Mouse (Mus musculus) CD8-positive naive resting alpha-beta T cell, adult 2 months (primary cell): Measurements from ENCODE around the gene 1110051M20Rik.

Source experiments
- DNase-seq, 2 experiments: peaks; one replicate each; pipeline ENCODE4 v3.0.0; 2022; ENCODE audit warnings: low read depth in 2 of 2, low spot score in 2 of 2

1110051M20Rik gene

DNA sequence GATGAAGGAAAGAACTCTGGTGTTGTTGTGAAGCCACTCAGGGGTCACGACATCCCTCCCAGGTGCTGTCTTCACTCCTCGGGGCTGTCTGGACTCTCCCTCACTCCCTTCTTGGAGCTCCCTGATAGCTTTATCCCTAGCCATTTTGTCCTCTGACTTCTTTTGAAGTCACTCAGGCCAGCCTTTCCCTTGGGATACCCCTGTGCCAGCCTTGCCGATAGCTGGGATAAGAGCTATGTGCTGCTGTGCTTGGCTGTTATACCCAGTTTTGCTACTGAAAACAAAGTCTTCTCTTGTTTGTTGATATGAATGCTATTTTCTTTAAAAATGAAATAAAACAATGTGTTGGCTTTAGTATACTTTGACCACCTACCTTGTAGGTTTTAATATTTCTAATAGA is 90.7 kb downstream of the 1110051M20Rik start:
- no peak for DNase-seq

DNA sequence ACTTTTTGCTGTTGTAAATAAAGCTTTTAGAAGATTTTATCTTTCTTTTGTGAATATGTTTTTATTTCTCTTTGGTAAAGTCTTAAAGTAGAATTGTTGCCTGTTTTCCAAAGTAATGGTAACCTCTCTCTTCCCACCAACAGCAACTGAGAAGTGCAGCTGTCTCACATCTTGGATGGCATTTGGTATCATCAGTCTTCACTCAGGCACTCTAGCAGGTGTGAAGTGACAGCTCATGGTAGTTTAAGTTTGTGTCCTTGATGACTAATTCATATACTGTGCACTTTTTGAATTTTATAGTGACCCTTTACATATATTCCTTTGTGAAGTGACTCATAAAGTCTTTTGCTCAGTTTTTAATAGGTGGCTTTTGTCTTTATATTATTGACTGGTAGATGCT is 92.7 kb downstream of the 1110051M20Rik start:
- no peak for DNase-seq

DNA sequence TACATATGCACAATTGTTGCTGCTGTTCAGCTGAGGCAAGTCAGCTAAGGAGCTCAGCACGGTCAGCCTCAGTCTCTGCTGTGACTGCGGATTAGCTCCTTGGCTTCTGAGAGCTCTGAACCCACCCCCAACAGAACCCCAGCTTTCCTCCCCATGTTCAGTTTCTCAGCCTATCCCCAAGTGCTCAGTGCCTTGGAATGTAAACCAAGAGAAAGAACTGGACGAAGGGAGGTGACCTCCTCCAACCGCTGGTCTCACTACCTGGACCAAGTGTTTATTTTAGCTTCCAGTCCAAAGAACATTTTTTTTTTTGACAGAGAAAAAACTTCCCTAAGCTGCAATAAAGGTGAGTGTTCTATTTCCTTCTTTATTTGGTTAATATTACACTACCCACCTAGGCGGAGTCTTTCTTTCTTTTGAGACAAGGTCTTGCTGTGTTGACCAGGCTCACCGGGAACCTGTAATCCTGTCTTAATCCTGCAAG is 94.5 kb downstream of the 1110051M20Rik start:
- DNase-seq, result no peak

DNA sequence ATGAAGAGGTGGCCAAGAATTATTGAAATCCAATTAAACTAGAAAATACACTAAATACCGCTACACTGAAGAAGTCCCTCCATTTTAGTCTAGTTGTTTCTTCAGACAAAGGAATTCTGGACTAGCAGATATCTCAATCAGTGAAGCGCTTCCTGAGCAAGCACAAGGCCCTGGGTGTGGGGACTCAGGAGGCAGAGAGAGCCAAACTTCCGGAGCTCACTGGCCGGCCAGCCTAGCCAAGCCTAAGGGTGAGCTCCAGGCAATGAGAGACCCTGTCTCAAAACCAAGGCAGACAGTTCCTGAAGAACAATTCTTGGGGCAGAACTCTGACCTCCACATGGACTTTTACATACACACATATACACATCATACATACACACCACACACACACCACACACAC is 95.6 kb downstream of the 1110051M20Rik start:
- DNase-seq, result no peak

DNA sequence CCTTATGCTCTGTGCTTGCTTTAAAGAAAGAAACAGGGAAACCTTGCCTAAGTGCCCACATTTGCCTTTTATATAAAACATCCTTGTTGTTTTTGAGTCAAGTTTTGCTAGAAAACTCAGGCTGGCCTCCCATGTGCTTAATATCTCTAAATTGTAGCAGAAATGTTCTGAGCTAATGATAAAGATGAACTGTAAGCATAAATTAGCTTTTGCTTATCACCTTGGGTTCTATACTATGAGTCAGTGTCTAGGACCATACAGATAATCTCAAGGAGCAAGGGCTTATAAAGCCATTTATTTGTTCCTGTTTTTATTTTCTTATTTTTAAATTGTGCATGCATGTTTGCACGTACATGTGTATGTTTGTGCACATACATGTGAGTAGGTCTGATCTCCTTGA is 98.9 kb downstream of the 1110051M20Rik start:
- DNase-seq, result no peak

DNA sequence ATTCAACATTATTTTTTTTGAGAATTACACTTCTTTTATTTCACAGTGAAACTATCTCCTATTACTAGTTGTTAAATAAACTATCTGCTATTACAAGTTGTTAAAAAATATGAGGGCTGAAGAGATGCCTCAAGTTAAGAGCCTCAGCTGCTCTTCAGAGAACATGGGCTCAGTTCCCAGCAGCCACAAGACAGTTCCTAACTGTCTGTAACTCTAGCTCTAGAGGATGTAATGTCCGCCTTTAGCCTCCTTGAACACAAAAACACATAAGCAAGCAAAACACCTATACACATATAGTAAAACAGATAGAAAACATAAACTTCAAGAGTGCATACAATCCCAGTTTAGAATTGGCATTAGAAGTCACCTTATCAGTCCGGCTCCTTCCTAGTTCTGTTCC is 104.9 kb downstream of the 1110051M20Rik start:
- no peak for DNase-seq

DNA sequence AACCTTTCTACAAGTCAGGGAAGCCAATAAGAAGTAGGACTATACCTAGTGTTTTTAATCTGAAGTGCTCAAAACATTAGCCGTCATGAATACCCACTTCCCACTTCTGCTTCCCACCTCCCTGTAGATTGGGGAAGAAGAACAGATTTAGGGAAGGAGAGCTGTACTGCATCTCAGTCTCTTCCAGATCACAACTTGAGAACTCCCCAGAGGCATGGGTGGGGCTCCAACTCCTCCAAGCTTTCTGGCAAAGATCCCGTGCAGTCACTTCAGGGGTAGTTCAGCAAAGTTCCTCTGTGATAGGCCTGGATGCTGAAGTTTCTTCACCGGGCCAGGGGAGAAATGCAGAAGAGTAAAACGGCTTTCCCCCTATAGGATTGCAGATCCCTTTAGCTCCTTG is 109.4 kb downstream of the 1110051M20Rik start:
- no peak for DNase-seq

DNA sequence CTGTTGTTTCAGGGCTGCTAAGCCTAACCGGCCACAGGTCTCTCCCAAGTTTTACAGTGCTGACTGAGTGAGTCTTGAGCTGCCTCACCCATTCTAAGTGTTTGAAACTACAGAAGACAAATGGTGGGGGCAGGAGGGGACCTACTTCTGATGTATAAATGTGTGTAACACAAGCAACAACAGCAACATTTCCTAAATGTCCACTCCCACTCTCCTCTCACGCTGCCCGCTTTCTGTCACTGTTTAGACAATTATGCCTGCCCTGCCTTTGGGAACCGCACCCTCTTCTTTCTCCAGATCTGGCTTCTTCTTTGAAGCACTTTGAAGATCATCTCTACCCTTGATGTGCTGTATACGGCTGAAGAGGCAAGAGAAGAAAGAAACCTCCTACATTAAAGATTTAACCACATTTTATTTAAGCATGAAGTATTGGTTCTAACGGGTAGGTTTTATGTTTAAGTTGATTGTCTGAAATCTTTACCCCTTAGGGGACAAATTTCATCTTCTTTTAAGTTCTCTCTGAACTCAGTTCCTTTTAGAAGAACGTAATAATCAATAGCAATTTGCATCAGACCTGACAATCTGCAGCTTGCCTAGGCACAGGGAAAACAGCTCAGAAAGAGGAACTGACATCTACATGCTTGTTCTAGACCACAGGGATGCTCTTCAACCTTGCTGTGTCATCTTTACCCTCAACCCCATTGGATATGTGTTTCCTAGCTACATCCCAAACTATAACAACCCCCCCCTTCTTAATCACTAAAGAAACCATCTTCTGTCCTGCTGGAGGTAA is 113.3 kb downstream of the 1110051M20Rik start:
- DNase-seq, result no peak

DNA sequence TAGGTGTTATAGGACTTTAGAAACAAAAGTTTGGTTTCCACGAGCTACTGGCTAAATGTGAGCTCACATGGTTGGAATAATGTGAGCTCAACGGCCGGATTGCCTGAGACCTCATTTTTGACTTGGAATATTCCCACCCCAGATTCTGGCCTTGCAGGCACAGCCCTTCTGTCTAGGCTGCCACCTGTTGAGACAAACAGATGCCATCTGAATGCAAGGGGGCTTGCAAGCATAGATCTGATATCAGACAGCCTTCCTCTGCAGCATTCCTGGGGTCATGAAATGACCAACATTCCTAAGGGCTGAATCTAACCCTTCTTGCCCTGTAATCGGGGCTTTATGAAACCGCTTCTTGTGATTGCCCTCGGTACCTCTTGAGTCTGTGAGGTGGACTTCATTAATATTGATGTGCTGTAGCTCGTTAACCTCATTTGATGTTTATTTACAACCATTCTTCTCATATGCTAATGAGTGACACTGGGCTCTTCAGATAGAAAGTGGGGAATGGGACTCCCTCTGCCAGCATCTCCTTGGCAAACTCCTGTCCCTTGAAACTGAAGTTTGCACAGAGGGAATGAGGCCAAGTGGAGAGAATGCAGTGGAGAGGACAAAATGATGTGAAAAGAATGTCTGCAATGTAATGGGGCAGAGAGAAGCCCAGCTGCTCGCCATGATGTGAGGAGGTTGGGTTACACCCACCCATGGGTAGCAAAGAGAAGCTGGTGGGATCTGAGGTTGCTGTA is 114.3 kb downstream of the 1110051M20Rik start:
- DNase-seq, result no peak

DNA sequence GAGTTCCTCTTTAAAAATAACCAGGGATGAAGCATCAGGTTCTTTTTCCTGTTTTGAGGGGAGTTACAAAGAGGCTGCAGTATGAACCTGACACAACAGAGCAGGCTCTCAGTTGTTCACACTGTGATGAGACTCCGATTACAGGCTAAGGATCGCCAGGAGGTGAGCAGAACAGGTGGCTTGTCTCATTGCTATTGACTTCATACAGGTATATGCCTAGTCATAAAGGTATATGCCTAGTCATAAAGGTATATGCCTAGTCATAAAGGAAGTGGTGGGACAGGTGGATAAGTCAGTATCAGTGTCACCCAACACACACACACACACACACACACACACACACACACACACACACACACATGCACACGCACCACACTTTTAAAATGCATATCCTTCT is 115.8 kb downstream of the 1110051M20Rik start:
- DNase-seq, result no peak

DNA sequence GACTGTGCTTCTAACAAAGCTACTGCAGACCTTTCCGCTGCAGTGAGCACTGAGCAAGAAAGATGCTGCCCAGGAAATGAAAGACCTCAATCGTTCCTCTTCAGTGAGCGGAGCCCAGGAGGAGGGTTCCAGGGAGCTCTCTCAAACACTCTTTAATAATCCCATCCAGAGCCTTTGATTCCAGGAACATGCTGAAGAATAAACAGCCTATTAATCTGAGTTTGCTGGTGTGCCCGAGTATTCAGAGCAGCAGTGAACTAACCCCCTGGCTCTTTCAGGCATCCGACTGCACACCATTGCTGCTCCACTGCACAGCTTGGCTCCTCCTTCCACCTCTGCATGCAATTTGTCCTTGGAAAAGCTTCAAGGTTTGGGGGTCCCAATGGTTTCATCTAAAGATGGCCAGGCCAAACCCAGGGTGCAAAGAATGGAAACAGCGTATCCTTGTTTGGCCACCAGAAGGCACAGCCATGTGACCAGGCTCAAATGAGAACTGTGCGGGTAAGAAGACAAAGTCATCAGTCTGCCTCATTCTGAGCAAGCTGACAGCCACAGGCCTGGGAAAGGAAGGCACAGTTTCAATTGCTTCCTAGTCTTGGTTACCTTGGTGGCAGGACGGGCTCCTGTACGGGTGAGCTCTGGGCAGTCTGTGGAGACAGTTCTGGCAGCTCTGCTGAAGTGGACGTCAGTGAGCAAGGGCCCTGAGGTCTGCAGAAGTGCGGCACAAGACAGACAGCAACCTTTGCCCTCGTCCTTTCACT is 116.4 kb downstream of the 1110051M20Rik start:
- no peak for DNase-seq

DNA sequence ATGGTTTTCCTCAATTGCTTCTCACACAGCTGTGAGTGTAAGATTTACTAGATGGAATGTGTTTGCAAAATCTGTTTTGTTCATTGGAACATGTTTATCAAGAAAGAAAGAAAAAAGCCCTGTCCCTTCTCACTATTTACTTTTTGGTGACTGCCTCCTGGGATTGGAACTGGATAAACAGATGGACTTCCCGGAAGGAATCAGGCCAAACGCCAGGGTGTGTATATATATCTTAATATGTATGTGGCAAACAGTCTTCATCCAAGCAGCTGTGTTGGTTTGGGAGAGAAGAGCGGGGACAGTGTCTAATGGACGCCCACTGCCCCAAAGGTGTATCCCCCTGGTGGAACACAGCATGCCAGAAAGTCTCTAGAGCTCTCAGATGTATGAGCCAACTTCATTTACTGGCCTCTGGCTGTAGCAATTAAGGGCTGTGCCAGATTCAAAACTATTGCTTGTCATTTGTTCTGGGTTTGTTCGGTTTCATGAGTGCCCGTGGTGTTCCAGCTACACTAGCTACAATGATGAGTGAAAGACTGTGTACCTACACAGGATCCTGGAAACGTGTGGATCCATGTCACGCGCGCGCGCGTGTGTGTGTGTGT is 117.7 kb downstream of the 1110051M20Rik start:
- no peak for DNase-seq

DNA sequence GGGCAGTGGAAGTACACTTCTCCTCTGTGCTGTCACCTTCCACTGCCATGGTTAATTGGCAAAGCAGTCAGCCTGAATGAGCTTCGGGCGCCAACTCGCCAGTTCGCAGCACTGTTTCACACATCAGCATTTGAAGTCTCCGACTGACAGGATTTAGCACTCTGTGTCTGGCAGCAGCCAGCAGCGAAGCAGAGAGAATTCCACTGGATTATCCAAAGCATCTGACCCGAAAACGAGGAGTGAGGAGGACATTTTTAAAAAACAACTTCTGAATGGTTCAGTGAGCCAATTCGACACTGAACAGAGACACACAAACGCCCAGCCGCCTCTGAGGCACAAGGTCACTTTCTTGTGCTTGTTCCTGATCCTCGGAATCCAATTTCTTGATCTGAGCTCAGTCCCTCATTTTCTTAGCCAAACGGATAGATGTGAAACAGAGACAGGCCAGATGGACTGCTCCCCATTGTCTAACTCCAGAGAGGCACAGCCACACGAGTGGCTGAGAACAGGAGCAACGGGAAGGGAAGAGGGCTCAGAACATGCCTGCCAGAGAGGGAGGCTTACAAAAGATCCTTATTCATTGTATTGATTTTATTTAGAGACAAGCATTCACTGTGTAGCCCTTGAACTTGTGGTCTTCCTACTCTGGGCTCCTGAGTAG is 119.6 kb downstream of the 1110051M20Rik start:
- DNase-seq, result no peak

DNA sequence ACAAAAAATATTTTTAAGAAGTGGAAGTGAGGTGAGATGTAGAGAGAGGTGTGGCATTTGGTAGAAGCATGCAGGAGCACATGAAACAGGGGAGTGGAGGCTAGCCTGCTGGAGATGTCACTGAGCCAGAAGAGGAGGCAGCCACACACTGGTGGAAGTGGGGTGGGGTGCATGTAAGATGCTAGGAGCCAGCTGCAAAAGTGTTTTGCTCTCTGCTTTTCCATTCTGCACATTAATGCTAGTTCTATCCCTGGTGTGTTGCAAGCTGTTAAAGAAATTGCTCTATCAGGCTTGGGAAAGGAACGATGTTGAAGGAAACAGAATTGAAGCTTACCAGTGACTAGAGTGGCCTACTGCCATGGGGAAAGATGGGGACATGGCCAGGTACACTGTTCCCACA is 120.2 kb downstream of the 1110051M20Rik start:
- DNase-seq, result no peak

DNA sequence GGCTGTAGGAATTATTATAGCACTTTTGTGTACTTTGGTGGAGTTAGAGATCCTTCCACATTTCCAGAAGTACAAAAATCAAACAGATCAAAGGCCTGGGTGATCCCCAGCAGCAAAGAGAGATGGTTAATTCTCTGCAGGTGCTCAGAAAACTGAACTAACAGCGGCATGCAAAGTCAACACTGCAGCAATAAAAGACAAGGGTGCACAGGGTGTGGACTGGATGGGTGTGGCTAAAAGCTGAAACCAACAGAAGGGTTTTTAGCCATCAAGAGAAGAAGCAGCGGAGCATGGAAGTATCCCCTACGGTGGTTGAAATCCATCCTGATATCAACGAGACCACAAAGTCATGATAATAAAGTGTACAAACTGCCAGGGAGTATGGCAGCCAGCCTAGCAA is 122.0 kb downstream of the 1110051M20Rik start:
- no peak for DNase-seq

DNA sequence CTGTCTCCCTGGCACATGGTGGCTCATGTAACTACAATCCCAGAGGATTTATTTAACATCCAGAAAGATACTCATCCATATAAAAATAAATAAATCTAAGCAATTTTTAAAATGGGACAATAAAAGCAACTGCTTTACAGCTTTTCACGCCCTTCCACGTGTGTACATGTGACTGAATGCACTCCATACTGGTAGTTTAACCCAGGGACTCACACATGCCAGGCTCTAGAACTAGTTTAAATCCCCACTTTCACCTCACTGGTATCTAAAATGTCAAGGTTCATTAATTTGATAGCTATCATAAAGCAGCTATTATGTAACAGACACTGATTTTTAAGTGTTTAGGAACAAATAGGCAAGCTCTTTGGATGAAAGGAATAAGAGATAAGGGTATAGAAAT is 122.6 kb downstream of the 1110051M20Rik start:
- no peak for DNase-seq

DNA sequence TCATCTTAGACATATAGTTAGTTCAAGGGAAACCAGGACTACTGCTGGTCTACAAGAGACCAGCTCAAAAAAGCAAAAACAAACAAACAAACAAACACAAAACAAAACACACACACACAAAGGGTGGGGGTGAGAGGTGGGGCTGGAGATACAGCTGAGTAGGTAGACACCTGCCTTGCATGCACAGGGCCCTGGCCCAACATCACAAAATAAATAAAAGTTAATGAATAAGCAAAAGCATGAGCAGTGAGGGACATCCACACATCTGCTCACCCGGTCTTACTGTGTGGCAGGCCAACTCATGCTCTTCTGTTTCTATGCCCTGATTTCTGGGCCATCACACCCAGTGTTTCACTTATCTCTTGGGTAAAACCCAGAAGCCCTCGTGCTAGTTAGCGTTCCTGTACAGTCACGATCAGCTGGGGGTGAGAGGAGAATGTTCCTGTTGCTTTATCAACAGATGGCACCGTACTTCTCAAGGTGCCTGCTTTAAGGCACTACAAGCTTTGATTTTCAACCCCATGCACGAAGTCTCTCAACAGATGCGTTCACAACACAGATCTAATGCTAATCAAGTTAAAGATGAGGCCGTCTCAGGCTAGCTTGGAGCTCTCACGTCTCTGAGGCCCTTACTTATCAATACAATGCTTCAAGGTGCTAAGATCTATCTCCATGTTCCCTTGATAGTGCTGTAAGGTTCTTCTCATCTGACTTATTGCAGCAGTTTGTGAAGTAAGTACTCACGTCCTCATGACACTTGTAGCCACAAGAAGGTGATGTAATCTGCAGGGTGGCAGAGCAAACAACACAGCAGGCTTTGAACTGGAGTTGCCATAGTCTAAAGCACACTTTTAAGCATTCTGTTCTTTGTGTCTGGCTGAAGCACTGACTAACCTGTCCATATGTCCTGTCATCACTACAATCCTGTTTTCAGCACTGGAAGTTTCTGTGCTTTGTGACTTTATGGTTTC is 123.7 kb downstream of the 1110051M20Rik start:
- no peak for DNase-seq

DNA sequence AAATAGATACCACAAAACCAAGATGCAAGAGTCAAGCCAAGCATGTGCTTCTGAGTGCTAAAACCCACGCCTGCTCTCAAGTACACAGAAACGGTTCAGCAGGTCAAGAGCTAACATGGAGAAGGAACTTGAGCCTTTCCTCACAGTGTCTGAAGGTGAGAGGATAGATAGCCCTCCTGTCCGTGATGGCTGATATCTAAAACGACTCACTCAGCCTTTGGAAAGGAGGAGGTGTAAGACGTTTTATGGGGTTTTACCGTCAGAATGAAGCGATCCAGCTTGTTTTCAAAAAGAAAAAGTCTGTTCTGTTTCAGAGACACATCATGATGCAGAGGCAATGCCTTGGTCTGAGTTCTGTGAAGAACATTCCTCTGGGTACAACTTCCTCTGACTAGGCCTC is 130.3 kb downstream of the 1110051M20Rik start:
- no peak for DNase-seq

DNA sequence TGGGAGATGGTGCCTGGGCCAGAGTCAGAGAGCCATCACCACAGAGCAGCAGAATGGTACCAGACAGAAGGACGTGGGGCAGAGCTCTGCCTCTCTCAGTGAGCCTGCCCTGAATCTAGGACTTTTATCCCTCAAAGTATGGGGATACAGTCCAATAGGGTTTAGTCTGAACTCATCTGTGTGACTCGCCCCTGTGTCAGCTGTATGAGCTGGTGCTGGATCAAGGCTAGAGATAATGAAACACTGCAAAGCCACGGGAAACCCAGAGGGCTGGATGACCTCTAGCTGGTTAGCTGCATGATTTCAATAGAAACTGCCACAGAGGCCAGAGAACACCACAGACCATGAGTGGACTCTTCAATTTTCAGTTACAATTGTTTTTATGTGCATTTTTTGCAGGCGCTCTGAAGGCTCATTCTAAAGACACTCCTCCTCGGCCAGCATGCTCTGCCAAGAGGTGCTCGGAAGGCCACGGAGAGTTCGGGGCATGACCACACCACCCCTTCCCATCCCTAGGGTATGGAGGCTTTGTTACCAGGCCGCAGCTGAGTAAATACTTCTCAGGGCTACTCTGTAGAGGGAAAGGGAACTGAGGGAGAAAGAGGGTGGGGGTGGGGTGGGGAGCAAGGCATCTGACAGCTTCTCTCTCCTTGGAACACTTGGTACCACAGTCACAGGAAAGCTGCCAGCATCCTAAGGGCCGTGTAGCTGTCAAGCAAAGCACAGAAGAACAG is 131.8 kb downstream of the 1110051M20Rik start:
- no peak for DNase-seq
